Mouse (Mus musculus) intestine, embryonic 15.5 days (tissue): ENCODE results near the gene Ccng2. TPM values are rescaled to one million over a fixed set of nuclear protein-coding genes. Genes with fewer than 3 reads are reported as not detected.
A peak's percentile ranks its signal among the peaks of the same experiment; 100 is the strongest.

ENCODE experiments used
- ATAC-seq: fragments of 200-750 bp; cut with Nextera tagmentation; 2 replicates; pipeline ENCODE4 v1.8.0; 2017; ENCODE audit warnings: moderate TSS enrichment, moderate library complexity
- H3K27ac ChIP-seq: fragments of 300-500 bp; sonication (generic); 2 replicates; pipeline ENCODE4 v1.5.1; 2015; ENCODE audit warnings: mild to moderate bottlenecking, inconsistent platforms
- H3K27me3 ChIP-seq: fragments of 300-500 bp; sonication (generic); replicated peaks from 2 replicates; pipeline ENCODE4 v1.6.1; 2015; ENCODE audit warnings: inconsistent platforms
- H3K36me3 ChIP-seq: fragments of 300-500 bp; sonication (generic); 2 replicates; pipeline ENCODE4 v1.6.1; 2015; ENCODE audit warnings: inconsistent platforms
- H3K4me1 ChIP-seq: fragments of 300-500 bp; sonication (generic); replicated peaks from 2 replicates; pipeline ENCODE4 v1.6.1; 2015; ENCODE audit warnings: inconsistent platforms
- H3K4me2 ChIP-seq: fragments of 300-500 bp; sonication (generic); replicated peaks from 2 replicates; pipeline ENCODE4 v1.6.1; 2015; ENCODE audit warnings: mild to moderate bottlenecking, inconsistent platforms
- H3K4me3 ChIP-seq: fragments of 300-500 bp; sonication (generic); replicated peaks from 2 replicates; pipeline ENCODE4 v1.5.1; 2015; ENCODE audit warnings: inconsistent platforms
- H3K9ac ChIP-seq: fragments of 300-500 bp; sonication (generic); 2 replicates; pipeline ENCODE4 v1.6.1; 2015; ENCODE audit warnings: inconsistent platforms
- H3K9me3 ChIP-seq: fragments of 300-500 bp; sonication (generic); 2 replicates; pipeline ENCODE4 v1.6.1; 2016; ENCODE audit warnings: inconsistent platforms
- WGBS: fragments of 180-500 bp; shearing (Covaris S2); methylation state at CpG from one replicate; pipeline ENCODE4 v1.1.7; 2015; 5-methylcytosine and 5-hydroxymethylcytosine counted together
- polyA plus RNA-seq: library from polyadenylated mRNA; unstranded; fragments of >200 nt; fragmentation: Nextera tagmentation; extraction: Ambion mirVana; gene quantifications from 2 replicates; pipeline ENCODE4 v1.2.1, GENCODE M21; 2015

Ccng2 gene
- polyA plus RNA-seq, 1 experiment from 2014 or later: 37.8 TPM

DNA sequence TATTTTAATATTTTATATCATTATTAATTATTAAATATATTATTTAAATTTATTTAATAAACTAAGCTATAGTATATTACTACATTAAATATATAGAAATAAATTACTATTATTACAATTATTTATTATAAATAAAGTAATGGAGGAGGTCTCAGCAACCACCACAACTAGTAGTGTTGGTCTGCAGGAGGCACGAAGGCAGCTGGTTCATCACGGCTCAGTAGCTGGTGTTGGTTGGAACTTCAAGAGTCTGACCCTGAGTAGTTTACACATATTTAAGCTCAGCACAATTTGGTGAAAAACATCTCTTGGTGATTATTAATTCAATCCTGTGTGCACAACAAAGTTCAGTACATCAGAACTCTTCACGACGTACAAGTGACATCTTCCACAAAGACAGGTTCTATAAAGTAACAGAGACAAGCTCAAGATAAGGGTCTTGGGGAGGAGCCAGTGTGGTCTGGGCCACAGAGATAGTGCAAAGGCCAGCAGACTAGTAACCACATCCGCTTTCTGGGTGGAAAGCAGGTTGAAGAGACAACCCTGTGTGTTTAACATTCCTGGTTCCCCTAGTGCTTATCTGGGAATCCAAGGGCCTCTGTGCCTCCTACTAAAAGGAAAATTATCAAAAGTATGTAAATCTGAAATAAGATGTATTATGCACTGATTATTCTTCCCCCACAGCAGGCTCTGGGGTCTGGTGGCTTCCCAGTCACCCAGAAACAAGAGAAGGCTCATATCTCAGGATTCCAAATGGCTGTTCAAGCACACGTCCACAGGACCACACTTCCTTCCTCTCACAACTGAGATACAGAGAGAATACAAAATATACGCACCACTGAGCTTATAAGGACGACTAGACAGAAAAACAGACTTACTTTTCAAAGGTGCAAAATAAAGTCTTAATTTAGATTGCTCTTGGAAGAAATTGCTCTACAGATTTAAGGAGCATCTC, 27.2 kb upstream of the Ccng2 start:
- ATAC-seq: peak; percentile 53; the same call in 1 of the 2 replicates
- Histone ChIP-seq H3K4me1 (no peaks in the 10 kb centered on the region), H3K36me3 (no peaks in the 10 kb centered on the region), H3K4me3 (no peak overlapping the region), H3K27ac (no peak overlapping the region), H3K27me3 (no peaks in the 10 kb centered on the region), H3K9me3 (no peaks in the 10 kb centered on the region), H3K9ac (no peak overlapping the region), H3K4me2 (no peak overlapping the region)
- WGBS: 75% methylated on average over 8 of the region's 8 CpGs

DNA sequence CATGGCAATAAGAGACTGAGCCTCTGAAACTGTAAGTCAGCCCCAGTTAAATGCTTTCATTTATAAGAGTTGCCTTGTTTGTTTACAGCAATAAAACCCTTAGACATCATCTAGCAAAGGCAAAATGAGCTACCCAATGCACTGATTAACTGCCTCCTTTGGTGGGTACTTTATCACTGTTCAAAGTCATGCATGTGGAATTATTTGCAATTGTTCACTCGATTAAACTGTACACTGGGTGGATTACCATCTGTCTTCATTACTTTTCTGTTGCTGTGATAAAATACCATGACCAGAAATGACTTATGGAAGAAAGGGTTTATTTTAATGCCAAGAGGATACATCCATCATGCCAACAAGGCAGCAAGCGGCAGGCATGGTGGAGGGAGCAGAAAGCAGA, 21.8 kb upstream of the Ccng2 start:
- Histone ChIP-seq H3K36me3 (no peaks in the 10 kb centered on the region), H3K4me2 (no peak overlapping the region), H3K9ac (no peak overlapping the region), H3K27me3 (no peaks in the 10 kb centered on the region), H3K4me1 (no peaks in the 10 kb centered on the region), H3K4me3 (no peak overlapping the region), H3K9me3 (no peaks in the 10 kb centered on the region), H3K27ac (no peak overlapping the region)
- 73% methylated on average over 2 of the region's 2 CpGs for WGBS
- no peak for ATAC-seq

DNA sequence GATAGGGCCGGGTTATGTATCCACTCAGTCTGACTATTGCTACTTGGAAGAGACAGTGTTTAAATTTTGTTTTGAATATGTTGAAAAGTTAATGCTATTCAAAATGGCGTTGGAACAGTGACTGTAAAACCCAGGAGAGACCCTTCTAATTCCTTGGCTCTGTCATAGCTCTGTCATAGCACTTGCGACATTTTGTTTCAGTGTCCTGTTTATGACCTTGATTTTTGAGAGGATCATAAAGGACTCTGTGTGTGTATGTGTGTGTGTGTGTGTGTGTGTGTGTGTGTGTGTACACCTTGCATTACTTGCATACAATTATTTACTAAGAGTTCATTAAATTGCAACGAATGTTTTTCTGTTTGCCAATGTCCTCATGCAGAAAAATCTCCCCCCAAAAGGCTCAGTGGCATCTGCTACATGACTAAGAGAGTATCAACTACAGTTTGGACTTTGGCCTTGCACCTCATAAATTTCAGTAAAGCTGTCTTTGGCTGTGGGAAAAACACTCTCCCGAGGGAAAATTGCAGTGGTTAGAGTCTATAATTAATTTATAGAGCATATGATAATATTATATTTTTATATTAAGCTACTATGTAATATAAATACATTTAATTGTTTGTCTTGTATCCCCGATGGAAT, 17.0 kb upstream of the Ccng2 start:
- no peaks in the 10 kb centered on the region for H3K36me3 ChIP-seq
- peak; percentile 65 for ATAC-seq
- no peak overlapping the region for H3K27ac ChIP-seq
- WGBS: 63% methylated on average over 6 of the region's 6 CpGs
- H3K4me3 ChIP-seq: no peak overlapping the region
- no peaks in the 10 kb centered on the region for H3K27me3 ChIP-seq
- no peaks in the 10 kb centered on the region for H3K9me3 ChIP-seq
- no peak overlapping the region for H3K4me2 ChIP-seq
- H3K9ac ChIP-seq: no peak overlapping the region
- H3K4me1 ChIP-seq: no peaks in the 10 kb centered on the region

DNA sequence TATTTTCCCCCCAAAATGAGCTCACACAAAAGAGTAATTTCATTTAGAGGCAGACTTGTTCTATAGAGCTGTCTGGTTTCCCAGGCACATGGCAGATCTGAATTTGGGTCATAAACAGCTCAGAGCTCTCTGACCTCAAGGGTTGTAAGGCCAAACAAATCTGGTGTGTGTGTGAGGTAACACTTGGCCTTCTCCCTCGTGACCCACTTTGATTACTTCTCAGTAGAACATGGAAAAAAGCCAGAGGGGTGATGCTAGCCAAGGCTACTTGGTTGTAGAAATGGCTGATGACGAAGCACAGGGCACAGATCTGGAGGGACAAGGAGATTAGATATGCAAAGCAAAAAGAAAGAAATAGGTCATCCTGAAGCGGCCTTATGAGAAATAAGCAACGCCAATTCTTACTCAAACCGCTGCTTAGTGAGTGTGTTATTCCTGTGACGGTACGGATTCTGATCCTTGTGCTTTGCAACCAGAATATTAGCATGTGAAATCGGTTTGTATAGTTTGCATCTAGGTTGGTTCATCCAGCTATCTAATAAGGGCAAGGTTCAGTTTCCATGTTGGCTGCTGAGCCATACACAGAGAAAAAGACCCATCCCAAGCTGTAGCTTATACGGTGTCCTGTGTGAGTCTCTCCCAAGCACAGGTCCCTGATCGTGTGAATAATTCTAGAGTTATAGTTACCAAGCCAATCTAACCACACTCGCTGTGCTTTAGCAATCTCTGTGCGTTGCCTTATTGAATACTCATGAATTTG, 15.9 kb upstream of the Ccng2 start:
- Histone ChIP-seq H3K27me3 (no peaks in the 10 kb centered on the region), H3K4me3 (no peak overlapping the region), H3K4me2 (no peak overlapping the region), H3K36me3 (no peaks in the 10 kb centered on the region), H3K4me1 (no peaks in the 10 kb centered on the region), H3K27ac (no peak overlapping the region), H3K9ac (no peak overlapping the region), H3K9me3 (no peaks in the 10 kb centered on the region)
- no peak for ATAC-seq
- WGBS: 72% methylated on average over 12 of the region's 12 CpGs

DNA sequence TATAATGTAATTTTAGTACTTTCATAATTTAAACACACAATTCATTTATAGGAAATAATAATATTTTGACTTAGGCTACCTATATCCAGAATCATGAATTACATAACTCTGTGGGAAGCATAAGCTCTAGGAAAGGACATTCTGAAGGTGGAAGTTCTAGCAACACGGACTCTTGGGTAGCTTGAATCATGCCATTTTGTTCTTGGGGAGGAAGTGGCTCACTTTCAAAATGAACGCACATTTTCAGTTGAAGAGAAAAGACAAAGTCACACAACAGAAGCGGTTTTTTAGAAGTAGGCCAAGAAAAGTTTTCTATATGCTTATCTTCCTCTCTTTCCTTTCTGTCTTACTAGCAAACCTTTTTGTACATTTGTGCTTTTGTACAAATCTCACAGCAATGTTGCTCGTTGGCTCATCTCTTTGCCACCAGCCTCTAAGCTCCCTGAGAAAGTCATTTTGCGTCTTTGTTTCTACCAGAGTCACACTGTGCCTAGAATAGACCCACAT, 11.2 kb upstream of the Ccng2 start:
- no peak overlapping the region for H3K4me3 ChIP-seq
- WGBS: 85% methylated on average over 5 of the region's 5 CpGs
- no peak overlapping the region for H3K9ac ChIP-seq
- H3K4me2 ChIP-seq: no peak overlapping the region
- ATAC-seq: no peak
- no peaks in the 10 kb centered on the region for H3K27me3 ChIP-seq
- H3K36me3 ChIP-seq: no peaks in the 10 kb centered on the region
- H3K4me1 ChIP-seq: no peaks in the 10 kb centered on the region
- no peak overlapping the region for H3K27ac ChIP-seq
- H3K9me3 ChIP-seq: no peaks in the 10 kb centered on the region

DNA sequence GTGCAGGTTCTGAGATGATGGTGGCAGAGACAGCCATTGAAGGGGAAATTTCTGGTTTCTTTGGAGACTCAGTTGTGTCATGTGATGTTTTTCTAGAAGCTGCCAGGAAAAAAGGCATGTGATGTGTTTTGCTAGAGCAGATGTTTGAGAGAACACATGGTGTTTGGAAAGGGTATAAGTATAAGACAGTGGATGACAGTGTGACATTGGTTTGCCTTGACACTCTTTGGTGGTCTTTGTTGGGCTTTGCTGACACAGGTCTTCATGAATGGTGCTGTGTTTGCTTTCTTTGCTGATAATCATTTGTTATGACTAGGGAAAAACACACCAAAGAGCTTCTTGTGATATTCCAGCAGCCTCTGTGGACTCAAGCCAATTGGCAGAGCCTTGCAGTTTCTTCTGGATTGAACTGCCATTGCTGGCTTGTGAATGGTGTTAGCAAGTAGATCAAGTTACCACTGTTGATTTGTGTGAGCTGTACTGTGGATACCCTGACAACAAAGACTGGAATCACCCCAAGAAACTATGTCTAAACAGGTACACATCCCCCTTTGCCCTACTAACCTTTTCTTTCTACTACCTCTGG, 10.1 kb upstream of the Ccng2 start:
- H3K4me3 ChIP-seq: no peak overlapping the region
- no peaks in the 10 kb centered on the region for H3K27me3 ChIP-seq
- H3K9ac ChIP-seq: no peak overlapping the region
- ATAC-seq: no peak
- H3K36me3 ChIP-seq: no peaks in the 10 kb centered on the region
- H3K27ac ChIP-seq: no peak overlapping the region
- no peaks in the 10 kb centered on the region for H3K9me3 ChIP-seq
- no peaks in the 10 kb centered on the region for H3K4me1 ChIP-seq
- H3K4me2 ChIP-seq: no peak overlapping the region

DNA sequence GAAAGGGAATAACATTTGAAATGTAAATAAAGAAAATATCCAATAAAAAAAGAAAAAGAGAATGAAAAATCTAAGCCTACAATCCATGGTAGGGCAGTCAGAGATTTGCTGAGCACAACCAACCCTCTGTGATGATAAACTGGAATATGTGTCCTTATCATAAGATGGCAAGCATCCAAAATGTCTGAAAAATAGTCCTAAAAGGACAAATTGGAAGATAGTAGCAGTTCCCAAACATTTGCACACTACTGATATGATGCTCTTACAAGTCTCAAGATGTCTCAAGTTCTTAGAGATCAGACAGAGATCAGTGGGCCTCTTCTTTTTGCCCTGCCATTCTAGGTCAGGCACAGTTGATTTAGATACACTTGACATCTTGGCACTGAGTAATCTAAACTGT, 7.7 kb upstream of the Ccng2 start:
- Histone ChIP-seq H3K9me3 (no peaks in the 10 kb centered on the region), H3K4me3 (no peak overlapping the region), H3K4me2 (no peak overlapping the region), H3K36me3 (no peaks in the 10 kb centered on the region), H3K9ac (no peak overlapping the region), H3K27ac (no peak overlapping the region), H3K27me3 (no peaks in the 10 kb centered on the region), H3K4me1 (no peaks in the 10 kb centered on the region)
- no peak for ATAC-seq

DNA sequence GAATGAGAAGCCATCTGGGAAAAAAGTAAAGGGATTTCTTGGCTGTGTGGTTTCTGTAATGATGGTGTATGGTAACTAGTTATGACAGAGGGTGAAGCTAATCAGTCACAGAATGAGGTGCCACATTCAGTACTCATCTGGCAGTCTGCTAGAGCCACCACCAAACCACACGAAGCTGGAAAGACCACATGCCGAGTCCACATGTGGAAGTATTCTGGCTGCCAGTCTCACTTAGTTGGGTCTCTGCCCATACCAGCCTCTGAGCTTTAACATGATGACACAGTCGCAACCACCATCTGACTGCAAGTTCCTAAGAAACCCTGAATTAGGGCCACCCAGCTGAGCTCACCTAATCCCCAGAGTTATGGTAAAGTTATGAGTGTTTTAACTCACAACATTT, 6.1 kb upstream of the Ccng2 start:
- 68% methylated on average over 3 of the region's 3 CpGs for WGBS
- Histone ChIP-seq H3K4me1 (0 out of 2 replicates have a peak, but pooled peaks cover 5% of the 10 kb centered on the region), H3K27ac (no peak overlapping the region), H3K4me3 (no peak overlapping the region), H3K9me3 (no peaks in the 10 kb centered on the region), H3K27me3 (no peaks in the 10 kb centered on the region), H3K4me2 (no peak overlapping the region), H3K36me3 (no peaks in the 10 kb centered on the region), H3K9ac (no peak overlapping the region)
- no peak for ATAC-seq

DNA sequence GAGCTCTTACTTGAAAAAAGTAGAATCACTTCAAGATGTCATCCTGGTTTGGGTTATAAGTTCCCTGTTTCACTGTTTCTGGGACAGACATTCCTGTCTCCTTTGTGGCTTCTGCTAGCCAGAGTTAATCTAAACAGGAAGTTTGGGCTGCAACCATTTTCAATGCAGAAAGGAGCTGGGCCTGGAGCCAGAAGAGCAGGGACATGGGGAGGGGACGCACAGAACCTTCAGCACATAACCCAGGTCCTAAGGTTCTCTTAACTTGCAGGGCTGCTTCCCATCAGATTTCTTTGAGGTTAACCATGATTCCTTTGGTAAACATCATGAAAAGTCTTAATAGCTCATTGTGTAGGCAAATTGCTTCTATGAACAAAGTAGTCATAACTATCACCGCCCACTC, 4.3 kb upstream of the Ccng2 start:
- no peak overlapping the region for H3K27ac ChIP-seq
- H3K4me1 ChIP-seq: 0 out of 2 replicates have a peak, but pooled peaks cover 9% of the 10 kb centered on the region
- no peaks in the 10 kb centered on the region for H3K36me3 ChIP-seq
- 68% methylated on average over 2 of the region's 2 CpGs for WGBS
- H3K4me3 ChIP-seq: no peak overlapping the region
- no peak for ATAC-seq
- H3K9ac ChIP-seq: no peak overlapping the region
- no peak overlapping the region for H3K4me2 ChIP-seq
- no peaks in the 10 kb centered on the region for H3K9me3 ChIP-seq
- no peaks in the 10 kb centered on the region for H3K27me3 ChIP-seq

DNA sequence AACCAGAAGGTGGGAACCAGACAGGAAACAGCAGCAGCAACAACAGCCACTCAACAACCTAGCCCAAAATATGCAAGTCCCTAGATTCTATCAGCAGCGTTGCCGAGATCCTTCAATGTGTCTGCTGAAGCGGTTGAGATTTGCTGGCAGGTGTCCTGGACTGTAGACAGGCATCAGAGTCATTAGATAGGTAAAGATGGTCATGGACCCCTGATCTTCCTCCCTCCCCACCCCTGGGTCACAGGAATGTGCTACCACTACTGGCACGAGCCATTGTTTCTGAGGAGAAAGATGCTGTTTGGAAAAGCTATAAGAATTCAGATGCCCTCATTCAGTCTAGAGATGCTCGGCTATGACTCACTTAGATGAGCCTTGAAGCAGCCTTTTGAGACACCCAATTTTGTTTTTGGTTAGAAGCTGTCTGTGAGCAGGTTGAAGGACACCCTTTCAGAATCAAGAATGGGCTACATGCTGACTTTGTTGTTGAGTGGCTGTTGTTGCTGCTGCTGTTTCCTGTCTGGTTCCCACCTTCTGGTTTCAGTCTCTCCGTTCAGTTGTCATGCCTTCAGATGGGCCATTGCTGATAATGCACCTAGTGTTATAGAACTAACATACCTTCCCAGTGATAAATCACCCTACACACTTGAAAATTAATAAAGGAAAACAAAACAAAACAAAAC, 3.5 kb upstream of the Ccng2 start:
- Histone ChIP-seq H3K4me1 (0 out of 2 replicates have a peak, but pooled peaks cover 9% of the 10 kb centered on the region), H3K27ac (no peak overlapping the region), H3K4me2 (no peak overlapping the region), H3K9me3 (no peaks in the 10 kb centered on the region), H3K4me3 (no peak overlapping the region), H3K36me3 (no peaks in the 10 kb centered on the region), H3K9ac (no peak overlapping the region), H3K27me3 (no peaks in the 10 kb centered on the region)
- WGBS: 84% methylated on average over 6 of the region's 6 CpGs
- no peak for ATAC-seq

DNA sequence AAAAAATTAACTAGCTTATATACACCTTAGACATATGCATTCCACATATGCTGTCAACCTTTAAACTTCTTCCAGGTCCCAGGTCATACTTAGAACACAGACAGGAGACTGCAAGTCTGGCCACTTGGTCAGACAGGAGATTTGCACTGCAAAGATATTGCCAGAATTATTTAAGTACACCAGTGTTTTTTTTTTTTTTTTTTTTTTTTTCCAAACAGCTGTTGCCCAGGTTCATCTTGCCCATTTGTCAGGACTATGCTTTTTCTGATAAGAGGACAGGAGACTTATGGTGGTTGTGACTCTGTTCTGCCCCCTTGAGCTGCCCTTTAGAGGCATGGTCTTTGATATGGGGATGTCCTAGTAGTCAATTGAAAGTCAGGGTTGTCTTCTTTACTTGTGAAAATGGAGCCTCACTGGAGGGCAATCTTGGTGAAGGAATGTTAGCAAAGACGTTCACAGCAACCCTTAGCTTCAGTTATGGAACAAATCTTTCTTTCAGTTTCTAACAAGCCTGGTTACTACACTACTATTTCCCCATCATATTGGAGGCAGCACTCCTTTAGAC, 2.8 kb upstream of the Ccng2 start:
- 58% methylated on average over 1 of the region's 1 CpGs for WGBS

More for the DNA sequence above, 2.8 kb upstream of the Ccng2 start:
- H3K9ac ChIP-seq: no peak overlapping the region
- H3K4me2 ChIP-seq: no peak overlapping the region
- H3K36me3 ChIP-seq: no peaks in the 10 kb centered on the region
- H3K9me3 ChIP-seq: no peaks in the 10 kb centered on the region
- ATAC-seq: no peak
- no peaks in the 10 kb centered on the region for H3K27me3 ChIP-seq
- H3K4me3 ChIP-seq: no peak overlapping the region
- no peak overlapping the region for H3K27ac ChIP-seq
- 0 out of 2 replicates have a peak, but pooled peaks cover 9% of the 10 kb centered on the region for H3K4me1 ChIP-seq
